Mouse (Mus musculus) cerebral cortex, adult 2 months (tissue): ENCODE measurements around the gene Arpp21.

Experiments used
- WGBS: fragments of 180-500 bp; shearing (Covaris S2); methylation state at CpG from one replicate; pipeline ENCODE4 v1.1.7; 2018; 5-methylcytosine and 5-hydroxymethylcytosine counted together

Arpp21 gene

GRCm38 (mm10) chr9:112178438-112178837 is 57.3 kb downstream of the Arpp21 start:
- 39% methylated on average over 5 of the region's 5 CpGs for WGBS

- WGBS, result 38% methylated on average over 2 of the region's 2 CpGs
These were observed 58.2 kb downstream of the Arpp21 start for GRCm38 (mm10) chr9:112177569-112177968.

- 49% methylated on average over 6 of the region's 6 CpGs for WGBS
These were observed 59.4 kb downstream of the Arpp21 start for GRCm38 (mm10) chr9:112176317-112176716.

GRCm38 (mm10) chr9:112174407-112175357 is 61.1 kb downstream of the Arpp21 start:
- 20% methylated on average over 15 of the region's 15 CpGs for WGBS

- WGBS, result 82% methylated on average over 5 of the region's 5 CpGs
These were observed 62.0 kb downstream of the Arpp21 start for GRCm38 (mm10) chr9:112173778-112174177.

- WGBS, result 53% methylated on average over 4 of the region's 4 CpGs
These were observed 71.1 kb downstream of the Arpp21 start for GRCm38 (mm10) chr9:112164677-112165076.

GRCm38 (mm10) chr9:112160981-112161380 is 74.8 kb downstream of the Arpp21 start:
- 24% methylated on average over 2 of the region's 2 CpGs for WGBS

- WGBS, result 50% methylated on average over 5 of the region's 5 CpGs
These were observed 81.8 kb downstream of the Arpp21 start for GRCm38 (mm10) chr9:112153972-112154371.

GRCm38 (mm10) chr9:112152762-112153161 is 83.0 kb downstream of the Arpp21 start:
- WGBS, result 62% methylated on average over 2 of the region's 2 CpGs

- WGBS, result 61% methylated on average over 5 of the region's 5 CpGs
These were observed 84.6 kb downstream of the Arpp21 start for GRCm38 (mm10) chr9:112151177-112151576.

GRCm38 (mm10) chr9:112140658-112141057 is 95.1 kb downstream of the Arpp21 start:
- 53% methylated on average over 8 of the region's 8 CpGs for WGBS

- WGBS, result 35% methylated on average over 3 of the region's 3 CpGs
These were observed 104.9 kb downstream of the Arpp21 start for GRCm38 (mm10) chr9:112130812-112131211.

GRCm38 (mm10) chr9:112124667-112125066 is 111.1 kb downstream of the Arpp21 start:
- WGBS, result 32% methylated on average over 10 of the region's 10 CpGs

GRCm38 (mm10) chr9:112124184-112124583 is 111.6 kb downstream of the Arpp21 start:
- 52% methylated on average over 4 of the region's 4 CpGs for WGBS

GRCm38 (mm10) chr9:112123421-112123828 is 112.3 kb downstream of the Arpp21 start:
- WGBS, result 29% methylated on average over 6 of the region's 6 CpGs

GRCm38 (mm10) chr9:112119535-112119934 is 116.2 kb downstream of the Arpp21 start:
- 32% methylated on average over 3 of the region's 3 CpGs for WGBS

- 28% methylated on average over 7 of the region's 7 CpGs for WGBS
These were observed 116.7 kb downstream of the Arpp21 start for GRCm38 (mm10) chr9:112119106-112119433.

- WGBS, result 3% methylated on average over 22 of the region's 22 CpGs
These were observed 117.2 kb downstream of the Arpp21 start for GRCm38 (mm10) chr9:112118411-112119105.

GRCm38 (mm10) chr9:112117632-112118410 is 117.9 kb downstream of the Arpp21 start:
- WGBS, result 22% methylated on average over 15 of the region's 15 CpGs

GRCm38 (mm10) chr9:112111610-112112009 is 124.1 kb downstream of the Arpp21 start:
- WGBS, result 60% methylated on average over 5 of the region's 5 CpGs

- WGBS, result 46% methylated on average over 2 of the region's 2 CpGs
These were observed 132.9 kb downstream of the Arpp21 start for GRCm38 (mm10) chr9:112102852-112103192.
